Mouse (Mus musculus): Measurements from ENCODE around the gene Cd9.

The Cd9 gene

DNA sequence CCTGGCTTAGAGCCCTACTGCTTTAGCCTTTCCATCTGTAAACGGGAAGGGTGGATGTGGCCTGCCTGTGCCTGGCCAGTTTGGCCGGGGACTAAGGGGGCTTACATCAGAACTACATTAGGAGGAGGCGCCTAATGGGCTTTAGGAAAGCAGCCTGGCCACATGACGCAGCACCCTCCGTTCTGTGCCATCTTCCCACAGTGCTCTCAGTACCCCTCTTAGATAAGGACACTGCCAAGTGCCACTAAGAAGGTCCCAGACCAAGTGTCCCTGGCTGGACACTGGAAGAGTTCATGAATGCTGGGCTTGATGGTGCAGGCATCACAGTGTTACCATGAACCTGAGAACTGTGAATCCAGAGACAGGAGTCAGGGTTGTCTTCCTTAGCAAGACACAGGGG lies 20.7 kb downstream of the Cd9 start:
- no peak for DNase-seq (ENCODE audit: low spot score)

DNA sequence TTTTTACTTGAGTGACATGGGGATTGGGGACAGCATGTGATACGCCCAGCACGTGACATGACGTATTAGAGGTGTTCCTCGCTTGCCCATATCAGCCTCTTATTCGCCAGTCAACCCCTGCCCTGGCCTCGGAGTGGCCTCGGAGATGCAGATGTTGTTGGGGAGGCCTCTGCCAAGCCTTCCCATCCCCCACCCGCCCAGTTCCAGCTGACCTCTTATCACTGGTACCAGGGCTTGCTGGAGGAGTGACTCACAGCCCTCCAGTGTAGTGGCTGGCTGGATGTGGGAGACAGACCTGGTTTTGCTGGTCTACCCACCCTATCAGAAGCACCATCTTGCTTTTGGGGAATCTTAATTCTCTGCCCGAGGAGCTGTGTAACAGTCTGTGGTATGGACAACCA lies 21.3 kb downstream of the Cd9 start:
- no peak for DNase-seq (ENCODE audit: low spot score)

DNA sequence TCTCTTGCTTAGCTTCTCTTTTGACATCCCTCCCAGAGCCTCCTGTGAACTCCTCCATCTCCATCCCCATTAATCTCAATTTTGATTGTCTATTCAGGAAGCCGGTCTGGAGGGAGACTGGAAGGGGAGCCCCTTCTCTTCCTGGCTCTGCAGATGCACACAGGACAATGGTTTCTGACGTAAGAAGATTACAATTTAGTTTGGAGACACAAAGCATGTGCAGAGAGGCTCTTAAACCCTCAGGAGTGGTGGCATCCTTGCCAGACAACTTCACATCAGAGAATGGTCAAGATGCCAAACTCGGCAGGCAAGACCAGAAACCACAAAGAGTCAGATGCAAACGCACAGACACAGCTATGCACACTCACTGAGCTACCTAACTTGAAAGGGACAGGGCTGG lies 22.7 kb downstream of the Cd9 start:
- DNase-seq (ENCODE audit: low spot score): no peak

DNA sequence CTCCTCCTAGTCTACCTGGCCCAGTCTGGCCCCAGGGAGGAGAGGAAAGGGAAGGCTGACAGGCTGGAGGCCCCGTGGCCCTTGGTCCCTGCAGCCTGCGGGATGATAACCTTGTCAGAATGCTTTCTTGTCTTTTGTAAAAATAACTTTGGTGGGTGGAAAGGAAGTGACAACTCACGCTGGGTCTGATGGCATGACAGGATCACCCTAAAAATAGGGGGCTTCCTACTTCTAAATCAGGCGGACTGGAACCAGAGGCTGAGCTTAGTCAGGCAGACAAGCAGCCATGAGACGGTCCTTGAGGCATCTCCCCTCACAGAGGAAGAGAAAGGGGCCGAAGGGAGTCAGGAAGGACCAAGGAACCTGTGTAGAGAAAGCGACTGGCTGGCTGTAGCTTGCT lies 23.3 kb downstream of the Cd9 start:
- DNase-seq (ENCODE audit: low spot score): no peak

DNA sequence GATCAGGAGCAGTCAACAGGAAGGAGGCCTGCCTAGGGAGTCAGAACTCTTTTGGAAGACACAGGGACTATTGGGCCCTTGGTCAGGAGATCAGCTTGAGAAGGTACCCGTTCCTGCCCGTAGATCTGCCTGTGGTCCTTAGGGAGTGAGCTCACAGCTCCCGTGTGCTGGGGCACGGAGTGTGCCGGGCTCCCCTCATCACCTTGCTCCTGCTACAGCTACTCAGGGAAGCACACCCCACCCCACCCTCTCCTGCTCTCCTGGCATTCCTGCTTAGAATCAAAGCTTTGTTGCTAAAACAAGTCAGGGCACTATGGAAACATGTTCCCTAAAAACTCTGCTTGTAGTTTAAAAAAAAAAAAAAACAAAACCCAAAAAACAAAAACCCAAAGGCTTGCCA lies 24.0 kb downstream of the Cd9 start:
- DNase-seq (ENCODE audit: low spot score): no peak

DNA sequence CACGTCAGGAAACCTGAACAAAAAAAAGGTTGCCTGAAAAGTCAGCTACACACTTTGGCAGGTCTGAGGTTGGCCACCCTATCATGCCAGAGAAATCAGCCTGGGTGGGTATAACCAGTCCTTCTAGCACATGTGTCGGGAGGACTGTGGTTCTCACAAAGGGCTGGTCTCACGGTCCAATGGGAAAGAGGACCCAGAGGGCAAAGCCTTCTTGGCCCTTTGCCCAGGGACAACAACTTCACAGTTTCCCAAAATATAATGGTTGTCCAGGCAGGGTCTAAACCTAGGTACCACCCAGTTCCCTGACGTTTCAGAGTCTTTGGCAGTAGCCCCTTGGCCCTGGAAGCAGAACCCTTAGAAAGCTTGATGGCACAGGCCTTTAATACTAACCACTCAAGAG lies 25.4 kb downstream of the Cd9 start:
- DNase-seq (ENCODE audit: low spot score): no peak

DNA sequence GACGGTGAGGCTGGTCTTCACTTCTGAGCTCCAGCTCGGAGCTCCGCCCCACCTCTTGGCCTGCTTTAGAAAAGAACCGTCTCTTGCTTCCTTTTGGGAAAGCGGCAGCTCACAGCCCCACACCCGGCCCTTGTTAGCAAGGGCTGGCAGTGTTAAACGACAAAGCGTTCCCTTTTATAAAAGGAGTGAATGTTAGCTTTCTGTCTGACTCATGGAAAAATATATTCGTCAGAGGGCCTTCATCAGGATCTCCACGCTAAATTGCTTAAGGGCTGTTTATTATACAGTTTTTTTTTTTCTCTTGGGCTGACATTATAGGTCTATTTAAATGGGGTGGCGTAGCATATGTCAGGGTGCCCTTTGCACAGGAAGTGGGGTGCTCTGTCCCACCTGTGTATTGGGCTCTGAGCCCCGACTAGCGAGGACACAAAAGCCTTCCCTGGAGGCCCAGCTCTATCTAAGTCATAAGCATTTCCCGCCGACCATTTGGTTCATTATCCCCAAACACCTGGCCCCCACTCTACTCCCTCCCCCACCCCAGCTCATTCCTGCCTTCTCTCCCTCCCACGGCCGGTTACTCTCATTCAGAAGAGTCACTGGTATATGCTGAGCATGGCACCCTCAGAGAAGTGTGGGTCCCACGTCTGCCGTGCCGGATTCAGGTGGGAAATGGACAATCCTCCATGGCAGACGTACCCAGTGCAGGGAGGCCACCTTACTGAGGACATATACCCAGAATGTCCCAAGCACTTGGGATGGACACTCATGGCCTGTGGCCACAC lies 26.2 kb downstream of the Cd9 start:
- DNase-seq (ENCODE audit: low spot score): no peak

DNA sequence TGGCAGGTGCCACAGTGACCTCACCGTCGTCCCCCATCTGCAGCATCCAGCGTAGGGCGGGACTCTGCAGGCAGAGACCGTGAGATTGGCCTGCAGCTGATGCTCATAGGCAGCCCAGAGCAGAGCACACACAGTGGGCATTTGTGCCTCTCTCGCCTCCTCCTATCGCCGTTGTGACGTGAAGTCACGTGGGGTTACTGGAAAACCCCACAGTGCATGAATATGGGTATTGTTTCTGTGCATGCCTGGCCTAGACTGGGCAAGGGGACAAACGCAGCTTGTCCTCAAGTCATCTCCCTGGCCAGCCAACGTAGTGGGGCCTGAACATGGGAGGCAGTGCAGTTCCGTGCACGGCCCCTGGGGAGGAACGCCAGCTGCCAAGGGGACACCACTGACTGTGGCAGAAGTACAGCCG lies 27.3 kb downstream of the Cd9 start:
- DNase-seq (ENCODE audit: low spot score): no peak

DNA sequence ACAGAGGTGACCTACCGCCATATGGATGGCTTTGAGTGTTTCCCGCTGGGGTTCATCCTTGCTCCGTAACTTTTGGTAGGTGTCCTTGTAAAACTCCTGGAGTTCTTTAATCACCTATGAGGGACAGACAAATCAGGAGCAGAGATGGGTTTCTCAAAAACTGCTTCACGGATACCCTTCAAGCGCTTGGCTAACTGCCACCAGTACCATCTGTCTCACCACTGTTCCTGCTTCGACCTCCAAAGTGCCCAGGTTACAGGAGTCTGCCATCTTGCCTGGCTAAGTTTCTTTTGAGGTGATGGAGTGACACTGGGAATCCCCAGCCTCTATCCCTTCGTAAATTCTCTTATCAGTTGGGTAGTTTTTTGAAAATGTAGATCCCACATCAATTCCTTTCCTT lies 32.3 kb downstream of the Cd9 start:
- DNase-seq (ENCODE audit: low spot score): no peak

DNA sequence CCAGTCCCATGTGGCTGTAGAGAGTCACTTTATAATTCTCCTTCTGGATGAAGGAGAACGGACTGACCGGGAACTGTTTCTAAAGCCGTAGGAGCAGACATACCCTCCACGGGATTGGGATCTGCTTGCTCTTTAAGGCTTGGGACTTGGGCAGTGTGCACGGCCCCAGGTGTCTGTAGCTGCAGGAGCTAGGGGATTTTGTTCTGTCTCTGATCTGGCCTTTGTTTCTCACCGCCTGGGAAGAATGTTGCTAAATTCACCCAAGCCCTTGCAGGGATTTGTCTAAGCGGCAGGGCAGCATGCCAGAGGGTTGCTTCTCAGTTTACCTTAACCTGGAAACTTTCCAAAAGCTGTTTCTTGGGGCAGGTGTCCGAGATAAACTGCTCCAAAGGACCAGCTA lies 32.8 kb downstream of the Cd9 start:
- no peak for DNase-seq (ENCODE audit: low spot score)

DNA sequence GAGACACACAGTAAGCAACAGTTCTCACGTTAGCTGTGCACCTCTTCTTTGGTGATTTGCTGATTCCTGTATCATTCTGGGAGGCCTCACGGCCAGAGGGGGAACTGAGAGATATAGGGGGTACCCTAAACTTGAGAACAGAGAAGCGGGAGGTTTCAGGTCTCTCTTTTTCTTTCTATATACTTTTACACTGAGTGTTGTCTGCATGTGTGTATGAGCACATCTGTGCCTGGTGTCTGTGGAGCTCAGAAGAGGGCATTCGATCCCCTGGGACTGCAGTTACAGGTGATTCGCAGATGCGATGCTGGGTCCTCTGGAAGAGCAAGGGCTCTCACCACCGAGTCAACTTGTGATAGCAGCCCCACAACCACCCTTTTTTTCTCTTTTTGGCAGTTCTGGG lies 33.3 kb downstream of the Cd9 start:
- DNase-seq (ENCODE audit: low spot score): no peak

DNA sequence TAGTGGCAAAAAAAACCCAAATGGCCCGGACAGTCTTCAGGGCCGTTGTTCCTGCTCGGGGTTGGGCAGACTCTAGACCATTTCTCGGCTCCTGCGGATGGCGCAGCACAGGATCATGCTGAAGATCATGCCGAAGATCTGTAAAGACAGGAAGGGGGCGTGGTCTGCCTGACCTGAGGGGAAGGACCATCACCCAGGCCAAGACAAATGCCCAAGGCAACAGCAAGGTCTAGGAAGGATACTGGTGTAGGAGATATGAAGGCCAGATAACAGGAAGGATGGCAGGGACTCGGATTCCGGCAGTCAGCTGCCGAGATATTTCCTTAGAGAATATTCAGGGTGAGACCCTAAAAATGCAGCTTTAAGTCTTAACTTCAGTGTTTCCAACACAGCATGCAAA lies 34.0 kb downstream of the Cd9 start:
- no peak for DNase-seq (ENCODE audit: low spot score)

DNA sequence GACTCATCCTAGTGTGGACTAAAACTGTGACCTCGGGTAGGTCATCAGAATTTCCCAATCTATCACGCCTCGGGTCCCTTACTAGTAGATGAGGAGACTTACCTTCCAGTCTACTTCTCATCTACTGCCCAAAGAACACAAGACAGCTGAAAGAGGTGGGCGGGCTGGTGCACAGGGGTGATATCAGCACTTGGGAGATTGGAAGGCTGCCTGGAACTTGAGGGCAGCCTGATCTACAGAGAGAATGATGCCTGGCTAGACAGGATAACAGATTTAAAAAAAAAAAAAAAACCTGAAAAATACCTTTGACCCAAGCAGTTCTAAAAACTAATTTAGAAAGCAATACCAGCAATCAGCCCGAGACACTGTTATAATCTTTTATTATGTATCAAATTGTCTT lies 34.7 kb downstream of the Cd9 start:
- DNase-seq (ENCODE audit: low spot score): no peak

DNA sequence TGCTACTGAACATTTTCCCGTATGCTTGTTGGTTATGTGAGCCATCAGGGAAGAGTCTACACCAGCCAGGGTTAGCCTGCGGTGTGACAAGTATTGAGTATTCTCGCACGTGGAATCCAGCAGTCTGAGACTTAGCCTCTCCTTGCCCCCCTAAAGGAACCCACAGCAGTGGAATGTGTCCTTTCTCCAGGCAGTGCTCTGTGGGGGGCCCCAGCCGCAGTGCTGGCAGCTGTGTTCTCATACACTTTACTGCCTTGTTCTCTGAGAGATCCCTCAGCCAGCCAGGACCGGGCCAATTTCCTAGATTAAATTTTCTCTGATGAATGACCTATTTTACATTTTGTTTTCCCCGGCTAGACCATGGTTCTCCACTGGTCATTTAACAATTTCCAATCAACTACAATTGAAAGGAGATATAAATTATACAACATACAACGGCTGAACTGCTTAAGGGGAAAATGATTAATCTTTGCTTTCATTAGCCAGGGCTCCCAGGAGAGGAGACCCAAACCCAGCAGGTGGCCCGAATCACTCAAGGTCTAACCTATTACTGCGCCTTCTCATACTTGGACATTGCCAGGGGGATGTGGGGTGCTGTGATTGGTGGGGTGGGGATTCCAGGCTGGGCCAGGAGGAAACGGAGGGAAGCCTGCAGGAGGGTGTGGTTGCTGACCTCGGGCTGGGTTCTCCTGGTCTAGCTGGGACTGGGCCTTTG lies 38.6 kb downstream of the Cd9 start:
- DNase-seq (ENCODE audit: low spot score): no peak

DNA sequence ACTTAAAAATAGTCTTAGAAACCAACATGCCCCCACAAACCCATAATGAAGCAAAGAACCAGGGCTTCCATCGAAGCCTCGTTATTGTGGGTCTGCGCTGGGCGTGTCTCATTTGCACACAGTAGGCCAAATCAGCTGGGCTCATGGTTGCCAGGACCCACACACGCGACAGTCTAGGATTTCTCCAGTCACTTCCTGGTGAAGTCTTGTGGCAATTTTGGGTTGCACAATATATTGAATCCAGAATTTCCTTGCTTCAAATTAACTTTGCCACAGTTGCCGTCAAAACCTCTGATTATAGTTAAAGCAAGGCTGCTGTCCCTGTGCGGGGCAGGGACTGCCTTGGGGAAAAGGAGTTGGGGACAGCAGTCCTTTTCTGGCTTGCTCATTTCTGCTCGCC lies 39.9 kb downstream of the Cd9 start:
- DNase-seq (ENCODE audit: low spot score): no peak

DNA sequence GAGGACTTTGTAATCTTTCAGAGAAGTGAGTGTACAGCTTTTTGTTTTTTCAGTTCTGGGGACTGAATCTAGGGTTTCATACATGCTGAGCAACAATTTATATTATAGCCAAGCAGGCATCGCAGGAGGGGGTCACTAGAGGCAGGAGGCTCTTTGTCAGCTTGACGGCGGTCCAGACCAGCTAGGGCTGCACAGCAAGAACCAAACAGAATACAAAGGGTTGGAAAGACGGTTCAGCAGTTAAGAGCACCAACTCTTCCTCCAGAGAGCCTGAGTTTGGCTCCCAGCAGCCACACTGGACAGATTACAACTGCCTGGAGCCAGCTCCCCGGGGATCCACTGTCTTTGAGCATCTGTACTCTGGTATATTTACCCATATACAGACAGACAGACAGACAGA lies 40.3 kb downstream of the Cd9 start:
- no peak for DNase-seq (ENCODE audit: low spot score)

DNA sequence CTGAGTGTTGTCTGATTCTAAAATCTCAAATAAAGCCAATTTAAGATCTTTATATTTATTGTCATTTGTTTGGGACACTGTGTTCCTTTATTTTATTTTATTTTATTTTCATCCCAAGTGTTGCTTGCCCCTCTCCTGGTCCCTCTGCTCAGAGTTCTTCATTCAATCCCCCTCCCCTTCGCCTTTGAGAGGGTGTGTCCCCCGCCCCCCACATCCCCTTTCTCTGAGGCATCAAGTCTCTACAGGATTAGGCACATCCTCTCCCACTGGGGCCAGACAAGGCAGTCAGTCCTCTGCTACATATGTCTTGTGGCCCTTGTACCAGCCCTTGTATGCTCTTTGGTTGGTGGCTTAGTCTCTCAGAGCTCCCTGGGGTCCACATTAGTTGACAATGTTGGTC lies 46.9 kb downstream of the Cd9 start:
- DNase-seq (ENCODE audit: low spot score): no peak

DNA sequence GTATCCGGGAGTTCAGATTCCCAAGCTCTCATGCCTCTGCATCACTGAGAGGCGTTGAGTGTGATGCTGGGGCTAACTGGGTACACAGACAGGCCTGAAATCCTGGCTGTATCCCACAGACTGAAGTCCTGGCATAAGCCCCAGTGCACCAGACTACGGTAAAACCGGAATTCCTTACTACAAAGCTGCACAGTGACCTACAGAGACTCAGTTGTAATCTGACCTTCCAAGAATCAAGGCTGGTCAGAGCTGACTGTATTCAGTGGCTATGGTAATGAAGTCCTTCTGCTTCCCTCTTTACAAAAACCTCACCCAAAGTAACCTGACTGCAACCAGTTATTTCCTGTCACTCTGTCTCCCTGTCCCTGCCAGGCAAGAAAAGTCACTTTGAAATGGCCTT lies 47.4 kb downstream of the Cd9 start:
- no peak for DNase-seq (ENCODE audit: low spot score)

DNA sequence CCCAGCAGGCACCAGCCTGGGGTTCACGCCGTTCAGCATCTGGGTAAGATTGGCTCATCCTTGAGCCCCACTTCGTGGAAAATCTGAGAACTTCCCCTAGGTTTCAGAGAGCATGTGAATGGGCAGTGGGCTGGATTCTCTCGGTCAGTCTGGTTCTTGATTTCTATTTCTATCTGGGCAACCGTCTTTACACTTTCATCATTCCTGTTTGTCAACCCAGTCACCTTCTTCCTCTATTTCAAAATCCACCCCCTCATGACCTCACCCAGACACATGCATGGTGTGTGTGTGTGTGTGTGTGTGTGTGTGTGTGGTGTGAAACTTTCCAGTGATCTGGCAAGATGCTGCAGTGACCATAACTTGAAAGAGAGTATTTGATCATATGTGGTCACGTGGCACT lies 49.2 kb downstream of the Cd9 start:
- DNase-seq (ENCODE audit: low spot score): no peak

DNA sequence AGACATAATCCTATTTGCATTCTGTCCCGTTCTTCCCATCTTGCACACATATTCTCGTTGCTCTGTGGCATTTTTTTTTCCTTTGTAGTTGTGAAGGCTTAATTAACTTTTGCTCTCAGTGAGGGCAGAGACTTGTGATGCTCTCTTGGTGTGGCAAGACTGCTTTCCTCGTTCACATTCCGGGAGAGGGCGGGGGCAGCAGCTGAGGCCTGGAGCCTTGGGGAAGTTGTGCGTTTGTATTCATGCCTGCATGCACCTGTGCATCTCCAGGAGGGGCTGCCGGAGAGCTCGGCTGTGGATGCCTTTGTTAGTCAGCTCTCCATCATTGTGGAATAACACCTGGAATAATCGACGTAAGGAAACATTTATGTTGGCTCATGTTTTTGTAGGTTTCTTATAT lies 52.0 kb downstream of the Cd9 start:
- DNase-seq (ENCODE audit: low spot score): no peak

DNA sequence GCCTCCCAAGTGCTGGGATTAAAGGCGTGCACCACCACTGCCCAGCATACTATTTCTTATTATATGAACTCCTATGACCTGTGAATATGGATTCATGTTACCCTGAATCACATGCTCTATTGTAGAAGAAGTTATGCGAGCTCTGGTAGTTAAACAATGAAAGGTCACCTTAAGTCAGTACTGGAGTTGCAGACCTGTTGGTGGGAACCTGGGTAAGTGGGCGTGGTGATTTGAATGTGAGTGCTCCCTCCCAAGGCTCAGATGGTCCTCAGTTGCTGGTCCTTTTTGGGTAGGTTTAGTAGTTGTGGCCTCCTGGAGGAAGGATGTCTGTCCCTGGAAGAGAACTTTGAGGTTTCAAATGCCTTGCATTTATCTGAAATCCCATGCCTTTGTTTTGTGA lies 57.8 kb downstream of the Cd9 start:
- DNase-seq (ENCODE audit: low spot score): no peak

DNA sequence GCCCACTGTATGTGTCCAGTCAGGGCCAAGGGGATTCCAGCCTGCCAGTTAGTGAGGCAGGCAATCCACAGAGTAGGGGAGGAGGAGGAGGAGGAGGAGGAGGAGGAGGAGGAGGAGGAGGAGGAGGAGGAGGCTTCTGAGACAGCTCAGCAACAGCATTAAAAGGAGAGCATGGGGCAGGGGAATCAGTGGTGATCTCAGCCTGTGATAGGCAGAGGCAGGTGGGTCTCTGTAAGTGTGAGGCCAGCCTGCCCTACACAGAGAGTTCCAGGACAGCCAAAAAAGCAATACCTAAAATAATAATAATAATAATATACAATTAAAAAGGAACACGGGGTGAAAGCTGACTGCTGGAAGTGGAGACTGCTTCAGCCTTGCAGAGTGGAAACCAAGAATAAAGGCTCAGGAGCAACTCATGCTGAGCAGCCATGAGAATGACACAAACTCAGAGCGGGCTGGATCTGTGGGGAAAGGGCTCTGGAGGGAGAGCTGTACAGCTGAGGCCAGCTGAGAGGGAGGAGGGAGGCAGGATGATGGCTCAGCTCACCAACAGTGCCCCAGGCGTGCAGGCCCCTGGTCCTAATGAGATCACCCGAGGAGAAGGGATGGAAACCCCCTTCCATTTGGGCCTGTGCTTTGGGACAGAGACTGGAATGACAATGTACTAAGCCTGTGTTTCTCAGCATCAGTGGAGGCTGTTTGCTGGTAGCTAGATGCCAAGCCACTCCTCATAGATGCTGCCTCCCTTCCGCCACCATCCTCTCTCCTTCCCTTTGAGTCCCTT lies 59.7 kb downstream of the Cd9 start:
- no peak for DNase-seq (ENCODE audit: low spot score)

Data from ovary, adult 18-20 months (tissue).